Mouse (Mus musculus) spleen, adult 2 months (tissue): ENCODE measurements around the gene Cfap221.

Experiments
- CTCF ChIP-seq: fragments of 200-500 bp; IDR thresholded peaks from 2 replicates; pipeline ENCODE4 v1.5.1; 2011; ENCODE audit warnings: mild to moderate bottlenecking, inconsistent platforms; ENCODE audit not compliant: insufficient read depth, insufficient read length, insufficient replicate concordance; ENCODE audit errors: extremely low read depth
- POLR2A ChIP-seq: fragments of 200-500 bp; IDR thresholded peaks from 2 replicates; pipeline ENCODE4 v1.6.1; 2011; ENCODE audit warnings: low read depth, low read length, inconsistent platforms

DNA sequence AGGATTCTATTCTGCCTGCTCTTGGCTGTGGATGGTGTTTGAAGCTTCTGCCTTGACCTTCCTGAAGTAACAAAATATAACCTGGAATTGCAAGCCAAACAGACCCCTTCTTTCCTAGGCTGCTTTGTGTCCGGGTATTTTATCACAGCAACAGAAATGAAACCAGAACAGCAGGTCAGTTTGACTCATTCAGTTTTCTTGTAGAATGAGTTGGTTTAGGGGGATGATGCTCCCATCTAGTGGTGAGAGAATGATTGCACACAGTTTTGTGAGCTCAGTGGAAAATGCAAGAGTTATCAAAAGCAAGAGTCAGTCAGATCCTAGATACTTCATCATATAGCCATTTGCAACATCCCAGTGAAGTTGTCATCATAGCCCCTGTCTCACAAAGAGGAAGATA is 67.3 kb downstream of the Cfap221 start:
- TF ChIP-seq CTCF (no peak), POLR2A (no peak)
